Mouse (Mus musculus) left cerebral cortex, adult 2 months (tissue): Measurements from ENCODE around the gene Nat8f1. TPM values are rescaled to one million over a fixed set of nuclear protein-coding genes. Genes with fewer than 3 reads are reported as not detected.

Experiments used
- DNase-seq, 2 experiments: peaks; one replicate each; pipeline ENCODE4 v3.0.0; 2021 to 2022; ENCODE audit warnings: low spot score in 2 of 2, mixed read lengths in 1 of 2; ENCODE audit errors: extremely low spot score in 1 of 2
- H3K27ac ChIP-seq: fragments of 200-600 bp; 2 replicates; pipeline ENCODE4 v1.8.1; 2022
- H3K4me3 ChIP-seq: fragments of 200-600 bp; 2 replicates; pipeline ENCODE4 v1.8.1; 2022
- CTCF ChIP-seq: fragments of 200-600 bp; IDR thresholded peaks from 2 replicates; pipeline ENCODE4 v1.8.1; 2022; ENCODE audit warnings: antibody characterized with exemption, mild to moderate bottlenecking, moderate library complexity
- intact Hi-C: fragments of 180-260 bp; cut with DNase I; formaldehyde crosslinking; loops from one replicate; pipeline ENCODE4 v1.15.1; 2025
- long read RNA-seq, 2 experiments: library from polyadenylated mRNA; stranded (forward); transcript quantifications; one replicate each; pipeline ENCODE4 v2.0.0; 2021; ENCODE audit warnings: borderline mapping rate in 2 of 2
- total RNA-seq, 2 experiments: library from RNA; stranded (reverse); gene quantifications; 2 replicates each; pipeline ENCODE4 v1.2.3; 2021

Gene Nat8f1
- 10 to 100 TPM; 25.6 to 27.9 TPM for total RNA-seq
- long read RNA-seq, experiment 1, transcript Nat8f1-201 (2 exons, 1,021 nt) = major isoform, 8 of 17 reads
- long read RNA-seq, experiment 1, partial matches to known transcripts = 0 of 17 reads
- long read RNA-seq, experiment 1, other reads (novel, unspliced or antisense) = 9 of 17 reads
- long read RNA-seq, experiment 2, transcript Nat8f1-201 (2 exons, 1,021 nt) = major isoform, 5 of 10 reads
- long read RNA-seq, experiment 2, partial matches to known transcripts = 0 of 10 reads
- long read RNA-seq, experiment 2, other reads (novel, unspliced or antisense) = 5 of 10 reads

DNA sequence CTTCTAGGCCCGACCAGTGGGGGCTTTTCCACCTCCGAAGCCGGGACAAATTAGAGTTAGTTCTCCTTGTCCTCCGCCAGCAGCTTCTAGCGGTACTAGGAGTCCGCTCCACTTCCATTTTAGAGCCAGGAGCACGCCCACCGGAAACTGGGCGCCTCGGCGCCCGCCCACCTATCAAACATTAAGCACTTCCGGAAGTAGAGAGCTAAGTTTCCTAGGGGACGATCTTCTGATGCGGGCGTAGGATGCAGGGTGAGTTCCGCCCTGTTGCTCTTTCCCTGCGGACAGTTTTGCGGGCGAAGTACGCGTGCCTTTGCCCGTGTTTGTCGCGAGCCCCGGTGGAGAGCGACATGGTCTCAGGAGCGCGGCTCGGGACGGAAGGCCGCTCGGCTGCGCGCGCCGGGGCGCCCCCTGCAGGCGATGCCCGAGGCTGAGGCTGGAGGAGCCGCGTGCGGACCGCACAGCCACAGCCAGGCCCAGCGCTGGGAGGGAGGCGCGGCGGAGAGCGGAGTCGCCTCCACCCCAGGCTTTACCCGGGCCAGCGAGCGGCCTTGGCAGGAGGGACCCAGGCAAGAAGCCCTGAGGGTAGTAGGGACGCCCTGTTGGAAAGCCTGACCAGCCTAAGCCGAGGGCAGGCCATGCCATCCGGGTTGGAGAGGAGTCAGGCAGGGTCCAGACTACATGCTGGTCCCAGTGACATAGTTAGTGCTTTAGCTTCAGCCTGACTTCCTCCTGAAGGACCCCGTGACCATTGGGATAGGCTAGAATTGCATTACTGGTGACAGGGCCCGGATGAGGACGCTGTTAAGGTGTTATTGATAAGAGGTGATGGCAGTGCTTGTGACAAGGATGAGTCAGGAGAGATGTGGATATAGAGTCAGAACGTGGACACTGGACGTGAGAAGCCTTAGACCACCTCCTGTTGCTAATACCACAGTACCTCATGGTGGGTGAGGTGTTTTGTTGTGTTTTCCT, at the start of gene Nat8f1:
Nat8f1 (minus strand) TSS at position 149 of the 975 bp plus-strand sequence.
- peak; percentile 68 for TF ChIP-seq CTCF
- DNase-seq = peak; percentile 81 to 85
- peak within 1 kb of the TSS; percentile 93 for H3K27ac ChIP-seq
- intact Hi-C loops = loop anchor here (5.0 kb wide), 1 partner anchor 464 kb away; the partner anchor contains the start of genes Cct7 and Pradc1
- peak within 1 kb of the TSS; percentile 60 for H3K4me3 ChIP-seq

DNA sequence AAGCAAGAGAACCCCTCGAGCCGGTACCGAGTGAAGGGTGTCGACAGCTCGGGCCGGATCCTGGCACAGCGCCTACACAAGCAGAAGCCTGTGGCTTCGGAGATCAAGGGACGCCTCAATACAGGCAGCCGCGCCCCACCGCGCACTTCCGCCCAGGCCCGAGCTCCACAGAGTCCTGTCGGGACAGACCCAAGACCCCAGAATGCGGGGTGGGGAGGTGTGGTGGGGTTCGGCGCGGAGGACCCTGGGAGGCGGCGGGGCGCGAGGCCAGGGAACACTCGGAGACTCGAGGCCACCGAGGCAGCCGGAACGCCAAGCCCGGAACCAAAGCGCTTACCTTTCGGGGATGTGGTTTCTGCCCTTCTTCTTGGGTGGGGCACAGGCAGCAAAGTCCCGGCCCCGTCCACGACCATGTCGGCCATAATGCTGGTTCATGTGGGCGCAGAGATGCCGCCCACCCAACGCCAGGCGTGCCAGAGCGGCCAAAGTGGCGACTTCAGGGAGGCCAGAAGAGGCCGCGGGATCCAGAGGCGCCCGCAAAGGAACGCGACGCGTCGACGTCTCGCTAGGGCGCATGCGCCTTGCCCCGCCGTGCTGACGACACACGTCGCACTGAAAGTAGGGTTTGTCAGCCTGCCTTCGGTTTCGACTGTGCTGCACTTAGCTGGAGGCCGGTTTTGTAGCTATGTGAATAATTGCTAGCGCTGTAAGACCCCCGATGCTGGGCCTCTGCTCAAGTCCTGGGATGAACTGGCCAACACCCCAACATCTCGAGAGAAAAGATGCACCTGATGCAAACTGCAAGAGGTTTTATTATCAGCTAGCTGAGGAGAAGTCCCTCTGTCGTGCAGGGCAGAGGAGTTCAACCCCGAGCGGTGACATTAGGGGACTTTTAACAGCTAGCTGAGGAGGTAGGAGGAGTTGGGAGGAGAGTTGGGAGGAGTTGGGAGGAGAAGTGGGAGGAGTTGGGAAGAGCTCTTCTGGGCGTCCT, 45.9 kb upstream of the Nat8f1 start, which contains the start of gene Dusp11:
Dusp11 (minus strand) TSS at position 567 of the 991 bp plus-strand sequence.
- TF ChIP-seq CTCF = no peak
- Histone ChIP-seq H3K4me3 (peak within 1 kb of the TSS; percentile 85), H3K27ac (peak within 1 kb of the TSS; percentile 97)
- DNase-seq = peak; percentile 92
- intact Hi-C loops = loop anchor here (5.0 kb wide), 1 partner anchor 41 kb away; no protein-coding TSS in a partner anchor

DNA sequence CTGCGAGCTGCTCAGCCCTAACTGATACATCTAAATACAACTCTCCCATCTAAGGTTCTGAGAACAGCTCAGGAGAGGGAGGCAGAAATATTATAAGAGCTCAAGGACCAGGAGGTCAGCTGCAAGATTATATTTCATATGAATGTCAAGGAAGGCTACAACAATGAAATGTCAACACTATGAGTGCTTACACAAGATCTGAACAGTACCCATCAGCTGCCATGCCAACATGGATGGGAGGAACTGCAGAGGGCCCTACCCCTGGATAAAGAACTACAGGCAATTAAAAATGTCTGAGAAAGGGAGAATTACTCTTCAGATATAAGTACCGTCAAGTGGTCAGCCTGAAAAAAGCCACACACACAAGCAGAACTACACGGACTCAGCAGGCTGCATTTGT, 42.1 kb upstream of the Nat8f1 start:
- Histone ChIP-seq H3K4me3 (no peak overlapping the region), H3K27ac (no peak overlapping the region)
- no peak for TF ChIP-seq CTCF
- DNase-seq = no peak
- intact Hi-C loops = no loop called here

DNA sequence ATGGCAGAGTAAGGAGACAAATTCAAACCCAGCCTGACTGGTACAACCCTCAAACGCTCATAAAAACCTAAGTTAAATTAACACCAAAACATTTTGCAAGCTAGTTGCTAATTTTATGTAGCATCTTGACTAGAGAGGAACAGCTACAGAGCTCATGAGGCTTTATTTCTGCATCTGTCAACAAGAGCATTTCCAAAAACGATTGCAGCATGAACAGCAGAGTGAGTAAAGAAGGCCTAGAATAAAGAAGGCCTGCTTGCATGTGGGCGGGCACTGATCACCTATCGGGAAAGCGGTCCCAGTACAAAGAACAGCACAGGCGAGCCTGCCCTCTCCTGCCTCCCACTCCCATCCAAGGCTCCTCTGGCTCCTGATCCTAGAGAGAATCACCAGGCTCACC, 33.1 kb upstream of the Nat8f1 start:
- TF ChIP-seq CTCF = no peak
- Histone ChIP-seq H3K27ac (no peak overlapping the region), H3K4me3 (no peak overlapping the region)
- DNase-seq = no peak
- intact Hi-C loops = no loop called here

DNA sequence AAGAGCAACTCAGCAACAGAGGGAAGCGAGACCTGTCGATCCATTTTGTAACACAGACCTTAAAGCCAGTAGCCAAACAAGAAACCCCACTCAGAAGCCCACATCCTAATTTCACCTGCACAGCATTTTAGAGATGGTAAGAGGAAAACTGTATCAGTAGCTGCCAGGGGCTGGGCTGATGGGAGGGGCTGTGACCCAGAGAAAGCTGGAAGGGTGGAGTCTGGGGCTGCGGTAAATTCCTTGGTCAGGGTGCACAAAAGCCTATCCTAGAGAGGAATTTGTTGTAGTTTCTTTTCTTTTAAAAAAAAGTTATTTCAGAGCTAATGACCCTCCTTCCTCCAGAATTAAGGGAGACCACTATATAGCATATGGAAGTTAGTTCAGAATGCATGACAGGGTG, 27.0 kb upstream of the Nat8f1 start:
- intact Hi-C loops = no loop called here
- H3K4me3 ChIP-seq = no peak overlapping the region
- no peak for TF ChIP-seq CTCF
- DNase-seq = no peak
- H3K27ac ChIP-seq = no peak overlapping the region

DNA sequence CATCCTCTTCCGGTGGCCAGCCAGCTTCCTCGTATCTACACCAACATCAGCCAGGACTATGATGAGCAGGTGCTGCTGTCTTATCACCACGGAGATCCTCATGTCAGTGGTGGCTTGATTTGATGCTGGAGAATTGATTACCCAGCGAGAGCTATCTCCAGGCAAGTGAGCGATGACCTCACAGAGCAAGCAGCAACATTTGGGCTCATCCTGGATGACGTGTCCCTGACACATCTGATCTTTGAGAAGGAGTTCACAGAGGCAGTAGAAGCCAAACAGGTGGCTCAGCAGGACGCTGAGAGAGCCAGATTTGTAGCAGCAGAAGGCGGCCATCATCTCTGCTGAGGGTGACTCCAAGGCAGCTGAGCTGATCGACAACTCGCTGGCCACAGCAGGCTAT, 23.2 kb upstream of the Nat8f1 start:
- intact Hi-C loops = no loop called here
- no peak for DNase-seq
- Histone ChIP-seq H3K4me3 (no peak overlapping the region), H3K27ac (no peak overlapping the region)
- TF ChIP-seq CTCF = no peak

DNA sequence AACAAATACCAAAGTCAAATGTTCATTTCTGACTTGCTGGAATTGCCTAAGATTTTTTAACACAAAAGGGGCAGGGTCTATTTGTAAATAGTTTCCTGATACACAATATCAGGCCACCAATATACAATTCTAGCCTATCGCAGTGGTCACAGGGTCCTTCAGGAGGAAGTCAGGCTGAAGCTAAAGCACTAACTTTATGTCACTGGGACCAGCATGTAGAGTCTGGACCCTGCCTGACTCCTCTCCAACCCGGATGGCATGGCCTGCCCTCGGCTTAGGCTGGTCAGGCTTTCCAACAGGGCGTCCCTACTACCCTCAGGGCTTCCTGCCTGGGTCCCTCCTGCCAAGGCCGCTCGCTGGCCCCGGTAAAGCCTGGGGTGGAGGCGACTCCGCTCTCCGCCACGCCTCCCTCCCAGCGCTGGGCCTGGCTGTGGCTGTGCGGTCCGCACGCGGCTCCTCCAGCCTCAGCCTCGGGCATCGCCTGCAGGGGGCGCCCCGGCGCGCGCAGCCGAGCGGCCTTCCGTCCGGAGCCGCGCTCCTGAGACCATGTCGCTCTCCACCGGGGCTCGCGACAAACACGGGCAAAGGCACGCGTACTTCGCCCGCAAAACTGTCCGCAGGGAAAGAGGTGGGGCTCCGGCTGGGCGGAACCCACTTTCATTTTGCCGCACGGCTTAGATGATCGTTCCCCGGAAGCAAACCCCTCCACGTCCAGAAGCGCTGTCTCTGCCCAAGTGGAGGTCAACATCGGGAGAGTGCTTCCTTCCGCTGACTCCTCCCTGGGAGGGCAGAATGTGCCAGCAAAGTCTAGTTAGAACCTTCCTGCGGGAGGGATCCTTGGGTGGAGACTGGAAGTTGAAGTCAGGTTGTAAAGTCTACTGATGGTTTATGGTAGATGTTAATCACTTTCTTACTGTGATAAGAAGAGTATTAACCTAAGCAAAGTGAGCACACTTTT, 21.3 kb upstream of the Nat8f1 start:
- peak; percentile 68 for TF ChIP-seq CTCF
- intact Hi-C loops = loop anchor here (1.0 kb wide), 1 partner anchor 68 kb away; no protein-coding TSS in a partner anchor
- peak; percentile 79 to 84 for DNase-seq

DNA sequence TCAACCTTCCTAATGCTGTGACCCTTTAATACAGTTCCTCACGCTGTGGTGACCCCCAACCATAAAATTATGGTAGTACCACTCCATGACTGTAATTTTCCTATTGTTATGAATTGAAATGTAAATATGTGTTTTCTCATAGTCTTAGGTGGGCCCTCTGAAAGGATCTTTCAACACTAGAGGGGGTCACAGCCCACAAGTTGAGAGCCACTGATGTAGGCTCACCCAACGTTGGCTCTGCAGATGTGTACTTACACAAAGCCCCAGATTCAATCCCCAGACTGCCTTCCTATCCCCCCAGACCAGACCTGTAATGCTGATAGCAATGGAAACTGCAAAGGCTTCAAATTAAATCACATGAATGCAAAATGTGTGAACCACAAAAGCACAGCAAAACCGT, 20.2 kb upstream of the Nat8f1 start:
- intact Hi-C loops = no loop called here
- no peak for TF ChIP-seq CTCF
- H3K4me3 ChIP-seq = no peak overlapping the region
- DNase-seq = no peak
- H3K27ac ChIP-seq = no peak overlapping the region

More for the DNA sequence above, 21.3 kb upstream of the Nat8f1 start:
- Histone ChIP-seq H3K4me3 (peak overlapping the region; percentile 60), H3K27ac (peak overlapping the region; percentile 76)

DNA sequence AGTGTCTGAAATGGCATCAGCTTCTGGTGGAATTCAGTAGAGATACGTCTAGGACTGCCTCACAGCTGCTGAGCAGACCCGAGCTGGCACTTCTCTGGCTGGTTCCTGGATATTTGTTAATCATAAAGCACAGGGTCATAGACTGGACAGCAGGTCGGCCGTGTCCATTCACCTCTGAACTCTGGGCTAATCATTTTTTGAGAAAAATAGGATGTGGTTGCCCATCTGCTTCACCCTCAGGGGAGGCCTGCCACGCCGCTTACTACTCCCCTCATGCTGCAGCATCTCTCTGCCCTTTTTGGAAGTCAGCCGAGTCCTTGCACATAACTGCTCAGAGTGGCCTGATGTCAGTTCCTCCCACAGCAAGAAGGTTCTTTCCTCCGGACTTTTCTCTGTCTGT, 18.6 kb upstream of the Nat8f1 start:
- no peak for TF ChIP-seq CTCF
- no peak for DNase-seq
- intact Hi-C loops = no loop called here
- no peak overlapping the region for H3K4me3 ChIP-seq
- no peak overlapping the region for H3K27ac ChIP-seq

DNA sequence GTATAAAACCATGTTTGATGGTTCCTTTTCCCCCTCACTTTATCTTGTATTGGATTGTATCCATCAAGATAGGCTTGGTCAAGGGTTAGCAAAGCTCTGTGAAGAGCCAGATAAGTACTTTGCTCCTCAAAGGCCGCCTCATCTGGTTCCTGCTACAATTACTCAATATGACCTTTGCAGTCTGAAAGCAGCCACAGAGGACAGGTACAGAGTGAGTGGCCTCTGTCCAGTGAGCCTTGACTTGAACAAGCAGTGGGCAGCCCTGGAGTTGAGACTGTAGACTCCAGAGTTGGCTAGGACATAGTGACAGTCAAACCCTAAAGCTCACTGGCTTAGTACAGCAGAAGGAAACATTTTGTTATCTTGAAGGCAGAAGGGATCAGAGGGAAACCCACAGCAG, 13.8 kb upstream of the Nat8f1 start:
- no peak for DNase-seq
- TF ChIP-seq CTCF = no peak
- H3K27ac ChIP-seq = no peak overlapping the region
- intact Hi-C loops = no loop called here
- H3K4me3 ChIP-seq = no peak overlapping the region
